Mouse (Mus musculus) intestine, embryonic 15.5 days (tissue): ENCODE measurements around the gene Mrpl54. TPM values are rescaled to one million over a fixed set of nuclear protein-coding genes. Genes with fewer than 3 reads are reported as not detected.

Source experiments
- polyA plus RNA-seq: library from polyadenylated mRNA; unstranded; fragments of >200 nt; fragmentation: Nextera tagmentation; extraction: Ambion mirVana; gene quantifications from 2 replicates; pipeline ENCODE4 v1.2.1, GENCODE M21; 2015

Mrpl54 gene
- polyA plus RNA-seq, 1 experiment from 2014 or later: 242 TPM

Other genes with a start within 250 kb of the Mrpl54 start
- gene Diras1, start 241.3 kb downstream of the Mrpl54 start, polyA plus RNA-seq: 0.94 and 1.2 TPM in 2 replicates
- gene Slc39a3, start 229.5 kb downstream of the Mrpl54 start, polyA plus RNA-seq: 15.0 and 18.2 TPM in 2 replicates
- 166 and 183 TPM in 2 replicates for gene Sgta, start 206.8 kb downstream of the Mrpl54 start, polyA plus RNA-seq
- gene Thop1, start 196.9 kb downstream of the Mrpl54 start, polyA plus RNA-seq: 57.1 and 60.1 TPM in 2 replicates
- gene Creb3l3, start 168.1 kb downstream of the Mrpl54 start, polyA plus RNA-seq: 48.2 and 57.8 TPM in 2 replicates
- gene Map2k2, start 161.0 kb downstream of the Mrpl54 start, polyA plus RNA-seq: 190 and 208 TPM in 2 replicates
- gene Zbtb7a, start 131.7 kb downstream of the Mrpl54 start, polyA plus RNA-seq: 52.5 and 53.0 TPM in 2 replicates
- gene Pias4, start 99.0 kb downstream of the Mrpl54 start, polyA plus RNA-seq: 47.2 and 58.4 TPM in 2 replicates
- gene Eef2, start 90.3 kb downstream of the Mrpl54 start, polyA plus RNA-seq: 515 and 540 TPM in 2 replicates
- 56.6 and 62.7 TPM in 2 replicates for gene Dapk3, start 83.9 kb downstream of the Mrpl54 start, polyA plus RNA-seq
- 0.13 and 0.15 TPM in 2 replicates for gene 4930442H23Rik, start 83.1 kb downstream of the Mrpl54 start, polyA plus RNA-seq
- 0.14 TPM in 1 of 2 replicates, not detected in the other for gene Nmrk2, start 64.9 kb downstream of the Mrpl54 start, polyA plus RNA-seq
- gene Atcay, start 36.1 kb downstream of the Mrpl54 start, polyA plus RNA-seq: 1.7 TPM in 2 replicates
- 7.9 and 9.2 TPM in 2 replicates for gene Zfr2, start 33.8 kb downstream of the Mrpl54 start, polyA plus RNA-seq
- 2.2 and 2.4 TPM in 2 replicates for gene Matk, start 14.0 kb downstream of the Mrpl54 start, polyA plus RNA-seq
- 55.1 and 69.2 TPM in 2 replicates for gene Apba3, start within 50 bp of the Mrpl54 start, polyA plus RNA-seq
- gene Tjp3, start 24.6 kb upstream of the Mrpl54 start, polyA plus RNA-seq: 47.0 and 53.3 TPM in 2 replicates
- gene Pip5k1c, start 26.0 kb upstream of the Mrpl54 start, polyA plus RNA-seq: 41.2 and 42.7 TPM in 2 replicates
- 38.7 and 39.5 TPM in 2 replicates for gene Cactin, start 54.2 kb upstream of the Mrpl54 start, polyA plus RNA-seq
- 21.3 and 21.7 TPM in 2 replicates for gene Tbxa2r, start 61.8 kb upstream of the Mrpl54 start, polyA plus RNA-seq
- 0.06 TPM in 1 of 2 replicates, not detected in the other for gene Gipc3, start 76.3 kb upstream of the Mrpl54 start, polyA plus RNA-seq
- gene Hmg20b, start 83.5 kb upstream of the Mrpl54 start, polyA plus RNA-seq: 71.2 and 71.7 TPM in 2 replicates
- gene Mfsd12, start 90.6 kb upstream of the Mrpl54 start, polyA plus RNA-seq: 19.9 and 23.8 TPM in 2 replicates
- 1.0 and 2.2 TPM in 2 replicates for gene 4930404N11Rik, start 98.9 kb upstream of the Mrpl54 start, polyA plus RNA-seq
- gene Fzr1, start 111.6 kb upstream of the Mrpl54 start, polyA plus RNA-seq: 83.2 and 85.7 TPM in 2 replicates
- gene Dohh, start 117.5 kb upstream of the Mrpl54 start, polyA plus RNA-seq: 89.2 and 100 TPM in 2 replicates
- gene Gm48551, start 117.5 kb upstream of the Mrpl54 start, polyA plus RNA-seq: 2.8 and 3.6 TPM in 2 replicates
- gene Gm48552, start 122.1 kb upstream of the Mrpl54 start, polyA plus RNA-seq: 1.4 TPM in 1 of 2 replicates, not detected in the other
- gene Smim24, start 126.1 kb upstream of the Mrpl54 start, polyA plus RNA-seq: 235 and 288 TPM in 2 replicates
- gene Nfic, start 188.7 kb upstream of the Mrpl54 start, polyA plus RNA-seq: 52.8 and 56.0 TPM in 2 replicates
- 1.7 TPM in 2 replicates for gene Celf5, start 215.8 kb upstream of the Mrpl54 start, polyA plus RNA-seq
- 98.5 and 118 TPM in 2 replicates for gene Ncln, start 229.5 kb upstream of the Mrpl54 start, polyA plus RNA-seq
- 1.0 and 1.1 TPM in 2 replicates for gene S1pr4, start 233.2 kb upstream of the Mrpl54 start, polyA plus RNA-seq